Mouse (Mus musculus) forebrain, embryonic 15.5 days (tissue): Measurements from ENCODE around the gene Gm42688. TPM values are rescaled to one million over a fixed set of nuclear protein-coding genes. Genes with fewer than 3 reads are reported as not detected.

Experiments used
- ATAC-seq: fragments of 200-750 bp; cut with Nextera tagmentation; replicated peaks from 2 replicates; pipeline ENCODE4 v1.8.0; 2017; ENCODE audit warnings: mild to moderate bottlenecking, moderate TSS enrichment, moderate library complexity
- H3K27ac ChIP-seq: fragments of 300-500 bp; sonication (generic); replicated peaks from 2 replicates; pipeline ENCODE4 v1.5.1; 2015; ENCODE audit warnings: mild to moderate bottlenecking, inconsistent platforms
- H3K27me3 ChIP-seq: fragments of 300-500 bp; sonication (generic); 2 replicates; pipeline ENCODE4 v1.6.1; 2015; ENCODE audit warnings: inconsistent platforms
- H3K36me3 ChIP-seq: fragments of 300-500 bp; sonication (generic); 2 replicates; pipeline ENCODE4 v1.6.1; 2015; ENCODE audit warnings: mild to moderate bottlenecking, inconsistent platforms
- H3K4me1 ChIP-seq: fragments of 300-500 bp; sonication (generic); 2 replicates; pipeline ENCODE4 v1.6.1; 2015; ENCODE audit warnings: inconsistent platforms
- H3K4me2 ChIP-seq: fragments of 300-500 bp; sonication (generic); replicated peaks from 2 replicates; pipeline ENCODE4 v1.6.1; 2015; ENCODE audit warnings: mild to moderate bottlenecking, inconsistent platforms
- H3K4me3 ChIP-seq: fragments of 300-500 bp; sonication (generic); 2 replicates; pipeline ENCODE4 v1.5.1; 2015; ENCODE audit warnings: mild to moderate bottlenecking, inconsistent platforms
- H3K9ac ChIP-seq: fragments of 300-500 bp; sonication (generic); replicated peaks from 2 replicates; pipeline ENCODE4 v1.6.1; 2015; ENCODE audit warnings: mild to moderate bottlenecking, inconsistent platforms
- H3K9me3 ChIP-seq: fragments of 300-500 bp; sonication (generic); 2 replicates; pipeline ENCODE4 v1.6.1; 2016; ENCODE audit warnings: inconsistent platforms
- WGBS: fragments of 180-500 bp; shearing (Covaris S2); methylation state at CpG from one replicate; pipeline ENCODE4 v1.1.7; 2015; ENCODE audit warnings: mixed read lengths; 5-methylcytosine and 5-hydroxymethylcytosine counted together
- polyA plus RNA-seq: library from polyadenylated mRNA; unstranded; fragments of >200 nt; fragmentation: Nextera tagmentation; extraction: Ambion mirVana; gene quantifications from 2 replicates; pipeline ENCODE4 v1.2.1, GENCODE M21; 2015

Gene Gm42688
- polyA plus RNA-seq, 1 experiment from 2014 or later: 4.3 TPM

GRCm38 (mm10) chr6:83121863-83122710 lies 20.7 kb downstream of the Gm42688 start:
- peak overlapping the region; percentile 95 for H3K4me2 ChIP-seq
- no peaks in the 10 kb centered on the region for H3K9me3 ChIP-seq
- WGBS: under 1% methylated on average over 47 of the region's 52 CpGs
- H3K4me1 ChIP-seq: peaks cover 54% of the 10 kb centered on the region
- H3K27me3 ChIP-seq: no peaks in the 10 kb centered on the region
- no peak; the same call in 1 of the 2 replicates for ATAC-seq
- peaks cover 23% of the 10 kb centered on the region; the same call in 1 of the 2 replicates for H3K36me3 ChIP-seq
- peak overlapping the region; percentile 95 for H3K27ac ChIP-seq
- peak overlapping the region; percentile 69 for H3K9ac ChIP-seq
- peak overlapping the region; percentile 86 for H3K4me3 ChIP-seq

GRCm38 (mm10) chr6:83122961-83123360 lies 21.5 kb downstream of the Gm42688 start:
- Histone ChIP-seq H3K27me3 (no peaks in the 10 kb centered on the region), H3K4me3 (no peak overlapping the region), H3K4me2 (peak overlapping the region; percentile 95; the same call in 1 of the 2 replicates), H3K9me3 (no peaks in the 10 kb centered on the region), H3K36me3 (peaks cover 15% of the 10 kb centered on the region; the same call in 1 of the 2 replicates), H3K4me1 (peaks cover 53% of the 10 kb centered on the region), H3K27ac (peak overlapping the region; percentile 95; the same call in 1 of the 2 replicates), H3K9ac (0 out of 2 replicates have a peak overlapping the region, but pooled peaks have one; percentile 69)
- 83% methylated on average over 5 of the region's 5 CpGs for WGBS
- ATAC-seq: no peak

DNA sequence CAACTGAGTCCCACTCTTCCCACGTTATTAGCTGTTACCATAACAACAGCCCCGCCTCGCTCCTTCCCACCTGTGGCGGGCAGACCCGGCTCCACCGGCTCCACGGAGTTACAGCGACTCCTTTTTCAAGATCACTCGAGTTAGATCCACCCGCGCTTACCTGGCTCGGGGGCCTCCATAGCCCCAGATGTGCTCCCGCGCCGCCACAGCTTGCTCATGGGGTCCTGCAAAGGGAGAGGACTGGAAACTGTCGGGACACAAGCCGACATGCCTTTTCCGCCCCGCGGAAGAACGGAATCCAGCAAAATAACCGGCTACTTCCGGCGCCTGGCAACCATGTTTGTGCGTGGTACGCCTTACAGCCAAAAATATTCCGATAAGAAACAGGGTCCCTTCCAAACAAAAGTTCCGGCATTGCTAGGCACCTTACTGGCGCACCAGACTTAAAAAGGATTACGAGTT lies 23.5 kb downstream of the Gm42688 start:
- peak overlapping the region; percentile 71 for H3K27ac ChIP-seq
- no peaks in the 10 kb centered on the region for H3K36me3 ChIP-seq
- peak overlapping the region; percentile 92 for H3K4me2 ChIP-seq
- peak overlapping the region; percentile 70 for H3K9ac ChIP-seq
- no peaks in the 10 kb centered on the region for H3K9me3 ChIP-seq
- 0% methylated on average over 30 of the region's 30 CpGs for WGBS
- H3K4me3 ChIP-seq: peak overlapping the region; percentile 91
- ATAC-seq: peak; percentile 5
- peaks cover 41% of the 10 kb centered on the region for H3K4me1 ChIP-seq
- H3K27me3 ChIP-seq: no peaks in the 10 kb centered on the region

- H3K27ac ChIP-seq: peak within 1 kb of the TSS; percentile 71
- H3K9ac ChIP-seq: peak within 1 kb of the TSS; percentile 70
- peak within 1 kb of the TSS; percentile 91 for H3K4me3 ChIP-seq
- ATAC-seq: no peak
- no peaks in the 10 kb centered on the region for H3K36me3 ChIP-seq
- 13% methylated on average over 5 of the region's 5 CpGs for WGBS
- H3K27me3 ChIP-seq: no peaks in the 10 kb centered on the region
- H3K4me2 ChIP-seq: peak within 1 kb of the TSS; percentile 92
- H3K9me3 ChIP-seq: no peaks in the 10 kb centered on the region
- peaks cover 37% of the 10 kb centered on the region for H3K4me1 ChIP-seq
These were observed 23.9 kb downstream of the Gm42688 start, which contains the start of gene Ino80b for GRCm38 (mm10) chr6:83125331-83125730. Ino80b (minus strand) TSS chr6:83125431.

- Histone ChIP-seq H3K27me3 (no peaks in the 10 kb centered on the region), H3K4me1 (peaks cover 28% of the 10 kb centered on the region), H3K36me3 (no peaks in the 10 kb centered on the region), H3K9me3 (no peaks in the 10 kb centered on the region), H3K9ac (no peak overlapping the region), H3K4me3 (no peak overlapping the region), H3K4me2 (no peak overlapping the region), H3K27ac (no peak overlapping the region)
- WGBS: 95% methylated on average over 5 of the region's 5 CpGs
- no peak for ATAC-seq
These were observed 26.0 kb downstream of the Gm42688 start for GRCm38 (mm10) chr6:83127419-83127818.

DNA sequence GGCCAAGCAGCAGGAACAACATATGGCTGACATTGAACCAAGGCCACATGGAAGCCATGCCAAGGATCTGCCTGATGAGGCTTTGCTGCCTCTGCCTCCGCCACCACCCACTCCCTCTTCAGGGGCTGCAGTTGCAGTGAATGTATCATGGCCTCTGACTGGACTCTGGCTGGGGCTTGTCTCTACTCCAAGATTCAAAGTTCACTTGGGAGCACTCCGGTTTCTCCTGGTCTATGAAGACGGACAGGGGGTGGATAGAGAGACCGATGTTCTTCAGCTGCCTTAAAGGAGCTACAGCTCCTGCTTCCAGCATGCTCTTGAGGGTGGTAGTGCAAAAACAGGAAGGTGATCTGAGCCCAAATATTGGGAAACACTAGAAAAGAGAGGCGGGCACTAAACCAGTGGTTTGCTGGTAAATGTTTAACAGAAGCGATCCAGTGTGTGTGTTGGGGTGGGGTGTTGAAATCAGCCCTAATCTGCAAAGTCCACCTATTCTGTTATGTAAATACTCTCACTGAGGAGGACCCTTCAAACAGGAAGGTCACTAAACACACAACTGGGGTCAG lies 30.1 kb downstream of the Gm42688 start:
- H3K9ac ChIP-seq: no peak overlapping the region
- no peaks in the 10 kb centered on the region for H3K36me3 ChIP-seq
- 80% methylated on average over 6 of the region's 6 CpGs for WGBS
- peaks cover under 1% of the 10 kb centered on the region; the same call in 1 of the 2 replicates for H3K4me1 ChIP-seq
- no peak for ATAC-seq
- H3K9me3 ChIP-seq: no peaks in the 10 kb centered on the region
- H3K27me3 ChIP-seq: peaks cover 5% of the 10 kb centered on the region; the same call in 1 of the 2 replicates
- no peak overlapping the region for H3K4me3 ChIP-seq
- H3K4me2 ChIP-seq: no peak overlapping the region
- H3K27ac ChIP-seq: no peak overlapping the region

- no peaks in the 10 kb centered on the region for H3K9me3 ChIP-seq
- no peak overlapping the region for H3K27ac ChIP-seq
- no peak for ATAC-seq
- peaks cover 8% of the 10 kb centered on the region for H3K4me1 ChIP-seq
- H3K4me2 ChIP-seq: no peak overlapping the region
- no peaks in the 10 kb centered on the region for H3K36me3 ChIP-seq
- WGBS: 85% methylated on average over 9 of the region's 9 CpGs
- H3K9ac ChIP-seq: no peak overlapping the region
- H3K27me3 ChIP-seq: peaks cover 5% of the 10 kb centered on the region; the same call in 1 of the 2 replicates
- no peak overlapping the region for H3K4me3 ChIP-seq
These were observed 30.9 kb downstream of the Gm42688 start for GRCm38 (mm10) chr6:83132176-83132919.

GRCm38 (mm10) chr6:83134226-83134625 lies 32.8 kb downstream of the Gm42688 start:
- no peaks in the 10 kb centered on the region for H3K36me3 ChIP-seq
- WGBS: 62% methylated on average over 3 of the region's 3 CpGs
- H3K4me2 ChIP-seq: no peak overlapping the region
- H3K27me3 ChIP-seq: peaks cover 5% of the 10 kb centered on the region; the same call in 1 of the 2 replicates
- no peaks in the 10 kb centered on the region for H3K9me3 ChIP-seq
- H3K4me3 ChIP-seq: no peak overlapping the region
- ATAC-seq: no peak
- H3K4me1 ChIP-seq: peaks cover 20% of the 10 kb centered on the region
- no peak overlapping the region for H3K9ac ChIP-seq
- H3K27ac ChIP-seq: no peak overlapping the region

- H3K9me3 ChIP-seq: no peaks in the 10 kb centered on the region
- ATAC-seq: no peak
- H3K36me3 ChIP-seq: no peaks in the 10 kb centered on the region
- peaks cover 20% of the 10 kb centered on the region for H3K4me1 ChIP-seq
- H3K9ac ChIP-seq: no peak within 1 kb of the TSS
- H3K27ac ChIP-seq: no peak within 1 kb of the TSS
- H3K4me3 ChIP-seq: 0 out of 2 replicates have a peak within 1 kb of the TSS, but pooled peaks have one; percentile 6
- H3K4me2 ChIP-seq: peak within 1 kb of the TSS; percentile 9; the same call in 1 of the 2 replicates
- peaks cover 5% of the 10 kb centered on the region; the same call in 1 of the 2 replicates for H3K27me3 ChIP-seq
- 60% methylated on average over 7 of the region's 7 CpGs for WGBS
These were observed 33.6 kb downstream of the Gm42688 start, which contains the start of gene Rtkn for GRCm38 (mm10) chr6:83134951-83135513. Rtkn (plus strand) TSS chr6:83135463.

GRCm38 (mm10) chr6:83135571-83136161 lies 34.2 kb downstream of the Gm42688 start:
- peaks cover 5% of the 10 kb centered on the region; the same call in 1 of the 2 replicates for H3K27me3 ChIP-seq
- peaks cover 20% of the 10 kb centered on the region for H3K4me1 ChIP-seq
- ATAC-seq: no peak
- WGBS: 5% methylated on average over 37 of the region's 37 CpGs
- H3K36me3 ChIP-seq: no peaks in the 10 kb centered on the region
- no peak overlapping the region for H3K27ac ChIP-seq
- peak overlapping the region; percentile 9; the same call in 1 of the 2 replicates for H3K4me2 ChIP-seq
- H3K9ac ChIP-seq: no peak overlapping the region
- H3K4me3 ChIP-seq: 0 out of 2 replicates have a peak overlapping the region, but pooled peaks have one; percentile 6
- no peaks in the 10 kb centered on the region for H3K9me3 ChIP-seq
